Mouse (Mus musculus): ENCODE results near the gene Arhgef17.

- TF ChIP-seq CTCF (IDR thresholded peaks at IDR 0.05; ENCODE audit: borderline replicate concordance, extremely low read depth, insufficient read depth, insufficient read length) (no peak), POLR2A (IDR thresholded peaks at IDR 0.05; ENCODE audit: borderline replicate concordance, extremely low read depth, insufficient read depth, insufficient read length, poor library complexity, severe bottlenecking) (no peak)
These were observed 12.7 kb downstream of the Arhgef17 start for GRCm38 (mm10) chr7:100919006-100919808.

Data from brain, embryonic 14.5 days (tissue).